Mouse (Mus musculus) bone marrow macrophage, adult 2 months (primary cell): ENCODE data around the gene Slc25a39. TPM values are rescaled to one million over a fixed set of nuclear protein-coding genes. Genes with fewer than 3 reads are reported as not detected.
A peak's percentile ranks its signal among the peaks of the same experiment; 100 is the strongest.
"Not testable (repeated sequence)": the region's sequence is repeated elsewhere in the genome, so short reads cannot be mapped to it uniquely, and the experiment has no call there.

ENCODE experiments used
- H3K27ac ChIP-seq: 2 replicates; pipeline ENCODE4 v1.5.1; 2012; ENCODE audit warnings: low read depth, low read length; ENCODE audit not compliant: insufficient read depth
- H3K4me1 ChIP-seq: 2 replicates; pipeline ENCODE4 v1.6.1; 2012; ENCODE audit warnings: low read length; ENCODE audit not compliant: control insufficient read depth, insufficient read depth
- H3K4me3 ChIP-seq: 2 replicates; pipeline ENCODE4 v1.5.1; 2012; ENCODE audit warnings: mild to moderate bottlenecking, low read length, moderate library complexity; ENCODE audit not compliant: insufficient read depth
- CTCF ChIP-seq: IDR thresholded peaks from 2 replicates; pipeline ENCODE4 v1.5.1; 2012; ENCODE audit warnings: low read depth, mild to moderate bottlenecking, low read length, moderate library complexity
- POLR2A ChIP-seq: IDR thresholded peaks from 2 replicates; pipeline ENCODE4 v1.6.1; 2012; ENCODE audit warnings: mild to moderate bottlenecking, low read depth, low read length, borderline replicate concordance
- polyA plus RNA-seq: library from polyadenylated mRNA; stranded (reverse); fragments of >200 nt; gene quantifications from 2 replicates; pipeline ENCODE4 v1.2.4, GENCODE M21; 2012; ENCODE audit not compliant: missing spikeins, insufficient read depth, insufficient read length

Gene Slc25a39
- polyA plus RNA-seq, 1 experiment, result 173 TPM

DNA sequence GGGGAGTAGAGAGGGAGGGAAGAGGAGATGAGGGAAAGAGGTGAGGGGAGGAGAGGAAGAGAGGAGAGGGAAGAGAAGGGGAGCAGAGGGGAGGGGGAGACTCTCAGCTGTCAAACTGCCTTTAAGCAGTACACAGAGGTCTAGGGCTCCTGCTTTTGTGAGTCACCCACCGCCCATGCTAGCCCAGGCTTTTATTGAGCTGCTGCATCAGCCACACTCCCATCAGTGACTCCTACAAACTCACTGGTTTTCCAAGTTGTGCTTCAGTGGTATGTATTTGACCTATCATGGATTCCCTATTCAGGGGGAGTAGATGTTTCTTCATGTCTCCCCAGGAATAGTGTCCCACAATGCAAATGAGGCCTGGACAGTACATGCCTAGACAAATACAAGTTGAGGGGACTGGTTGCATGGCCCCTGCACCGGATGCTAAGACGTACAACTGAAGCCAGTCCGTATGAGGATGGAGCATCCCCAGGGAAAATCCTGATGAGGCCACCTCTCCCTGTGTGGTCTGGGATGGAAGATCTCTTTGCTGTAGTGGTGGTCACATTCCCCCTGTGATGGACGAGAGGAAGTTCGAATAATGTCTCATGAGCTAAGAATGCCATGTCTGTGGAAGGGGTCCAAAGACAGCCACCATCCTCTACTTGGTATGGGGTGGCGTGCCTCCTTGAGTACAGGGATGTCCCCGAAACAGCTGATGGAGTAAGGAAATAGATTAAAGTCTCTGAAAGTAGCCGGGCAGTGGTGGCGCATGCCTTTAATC, 7.5 kb upstream of the Slc25a39 start:
- TF ChIP-seq CTCF, result no peak
- no peak for TF ChIP-seq POLR2A

GRCm38 (mm10) chr11:102413059-102413458, 5.3 kb upstream of the Slc25a39 start:
- H3K4me3 ChIP-seq, result no peak overlapping the region
- H3K27ac ChIP-seq, result no peak overlapping the region
- peaks cover 16% of the 10 kb centered on the region for H3K4me1 ChIP-seq
- no peak for TF ChIP-seq CTCF
- no peak for TF ChIP-seq POLR2A

More for the DNA sequence above, 7.5 kb upstream of the Slc25a39 start:
- Histone ChIP-seq H3K4me3 (no peak overlapping the region), H3K27ac (no peak overlapping the region), H3K4me1 (peaks cover 12% of the 10 kb centered on the region)

DNA sequence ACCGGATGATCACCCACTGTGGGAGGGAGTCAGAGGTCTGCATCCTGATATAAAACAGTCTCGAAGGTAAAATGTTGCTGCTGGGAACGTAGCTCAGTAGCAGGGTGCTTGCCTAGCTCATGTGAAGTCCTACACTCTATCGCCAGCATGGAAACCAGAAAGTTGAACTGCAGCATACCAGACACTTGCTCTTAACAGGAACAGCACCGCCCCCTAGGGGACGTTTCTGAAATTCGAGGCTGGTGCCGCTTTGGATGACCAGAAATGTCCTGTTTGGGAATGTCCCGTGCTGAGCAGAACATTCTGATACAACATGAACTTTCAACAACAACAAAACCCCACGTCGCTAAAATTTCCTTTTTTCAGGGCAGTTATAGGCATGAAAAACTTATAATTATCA, 4.0 kb upstream of the Slc25a39 start:
- Histone ChIP-seq H3K4me3 (no peak overlapping the region), H3K4me1 (peaks cover 16% of the 10 kb centered on the region), H3K27ac (no peak overlapping the region)
- TF ChIP-seq CTCF (peak; percentile 79), POLR2A (no peak)

- Histone ChIP-seq H3K4me1 (peaks cover 18% of the 10 kb centered on the region), H3K27ac (no peak overlapping the region), H3K4me3 (no peak overlapping the region)
- no peak for TF ChIP-seq POLR2A
- no peak for TF ChIP-seq CTCF
These were observed 3.3 kb upstream of the Slc25a39 start for GRCm38 (mm10) chr11:102411061-102411460.

DNA sequence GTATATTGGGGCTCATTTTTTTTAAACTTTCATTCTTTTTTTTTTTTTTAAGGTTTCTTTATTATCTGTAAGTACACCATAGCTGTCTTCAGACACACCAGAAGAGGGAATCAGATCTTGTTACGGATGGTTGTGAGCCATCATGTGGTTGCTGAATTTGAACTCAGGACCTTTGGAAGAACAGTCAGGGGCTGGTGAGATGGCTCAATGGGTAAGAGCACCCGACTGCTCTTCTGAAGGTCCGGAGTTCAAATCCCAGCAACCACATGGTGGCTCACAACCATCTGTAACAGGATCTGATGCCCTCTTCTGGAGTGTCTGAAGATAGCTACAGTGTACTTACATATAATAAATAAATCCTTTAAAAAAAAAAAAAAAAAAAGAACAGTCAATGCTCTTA, 2.6 kb upstream of the Slc25a39 start:
- H3K27ac ChIP-seq, H3K4me3 ChIP-seq: not testable (repeated sequence)
- peaks cover 24% of the 10 kb centered on the region for H3K4me1 ChIP-seq

DNA sequence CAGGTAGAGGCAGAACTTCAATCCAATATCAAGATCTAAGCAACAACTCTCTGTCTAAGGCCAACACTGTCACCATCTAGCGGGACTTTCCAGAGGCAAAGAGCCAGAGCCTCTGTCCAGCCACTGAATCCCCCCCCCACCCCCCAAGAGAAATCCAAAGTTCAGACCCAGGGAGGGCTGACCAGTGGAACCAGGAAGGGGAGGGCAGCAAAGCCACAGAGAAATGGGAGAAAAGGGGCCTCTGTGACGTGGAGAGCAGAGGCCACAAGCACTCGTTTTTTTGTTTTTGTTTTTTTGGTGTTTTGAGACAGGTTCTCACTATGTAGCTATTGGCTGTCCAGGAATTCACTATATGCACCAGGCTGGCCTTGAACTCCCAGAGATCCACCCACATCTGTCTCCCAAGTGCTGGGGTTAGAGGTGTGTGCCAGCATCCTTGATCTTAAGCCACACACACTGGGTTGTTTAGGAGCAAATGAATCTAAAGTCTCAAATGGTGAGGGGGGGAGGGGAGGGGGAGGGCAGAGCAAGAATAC, 2.1 kb upstream of the Slc25a39 start:
- Histone ChIP-seq H3K4me3 (no peak overlapping the region), H3K4me1 (peaks cover 25% of the 10 kb centered on the region), H3K27ac (no peak overlapping the region; the same call in 1 of the 2 replicates)
- TF ChIP-seq CTCF, result no peak
- TF ChIP-seq POLR2A, result no peak

DNA sequence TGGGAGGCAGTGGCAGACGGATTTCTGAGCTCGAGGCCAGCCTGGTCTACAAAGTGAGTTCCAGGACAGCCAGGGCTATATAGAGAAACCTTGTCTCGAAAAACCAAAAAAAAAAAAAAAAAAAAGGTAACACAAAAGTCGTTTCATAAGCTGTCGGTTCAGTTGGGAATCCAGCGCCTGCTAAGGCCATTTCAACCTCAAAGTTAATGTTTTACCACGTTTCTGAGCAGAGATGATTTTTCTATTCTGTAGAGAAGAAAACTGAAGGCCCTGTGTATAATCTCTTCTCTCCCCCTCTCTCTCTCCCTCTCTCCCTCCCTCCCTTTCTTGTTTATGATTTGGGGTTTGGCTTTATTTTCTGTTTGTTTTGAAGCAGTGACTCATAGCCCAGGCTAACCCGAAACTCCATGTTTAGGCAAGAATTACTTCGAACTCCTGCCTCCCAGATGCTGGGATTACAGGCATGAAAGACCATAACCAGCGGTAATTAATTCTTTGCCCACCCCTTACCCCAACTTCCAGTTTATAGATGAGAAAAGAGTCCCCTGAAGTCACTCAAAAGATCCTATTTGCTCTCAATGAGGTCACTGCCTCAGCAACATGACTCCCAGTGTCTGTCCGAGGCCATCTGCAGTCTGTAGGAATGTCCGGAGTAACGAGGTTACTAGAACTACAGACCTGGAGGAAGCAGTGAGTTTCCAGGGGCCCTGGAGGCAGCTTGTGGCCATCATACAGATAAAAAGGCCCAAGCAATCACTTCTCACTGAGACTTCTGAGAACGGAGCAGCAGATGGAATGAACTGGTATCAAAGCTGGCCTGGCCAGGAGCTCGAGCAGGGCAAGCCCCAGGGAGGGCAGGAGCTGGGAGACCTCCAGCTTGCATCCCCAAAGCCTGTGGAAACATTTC, 1.4 kb upstream of the Slc25a39 start:
- H3K4me1 ChIP-seq, result peaks cover 25% of the 10 kb centered on the region

GRCm38 (mm10) chr11:102408344-102408876, 664 bp upstream of the Slc25a39 start:
- Histone ChIP-seq H3K4me3 (peak overlapping the region; percentile 77), H3K4me1 (peaks cover 21% of the 10 kb centered on the region), H3K27ac (peak overlapping the region; percentile 86)
- no peak for TF ChIP-seq CTCF
- no peak for TF ChIP-seq POLR2A

More for the DNA sequence above, 1.4 kb upstream of the Slc25a39 start:
- TF ChIP-seq POLR2A (no peak), CTCF (no peak)
- Histone ChIP-seq H3K4me3 (peak overlapping the region; percentile 45), H3K27ac (peak overlapping the region; percentile 82)

DNA sequence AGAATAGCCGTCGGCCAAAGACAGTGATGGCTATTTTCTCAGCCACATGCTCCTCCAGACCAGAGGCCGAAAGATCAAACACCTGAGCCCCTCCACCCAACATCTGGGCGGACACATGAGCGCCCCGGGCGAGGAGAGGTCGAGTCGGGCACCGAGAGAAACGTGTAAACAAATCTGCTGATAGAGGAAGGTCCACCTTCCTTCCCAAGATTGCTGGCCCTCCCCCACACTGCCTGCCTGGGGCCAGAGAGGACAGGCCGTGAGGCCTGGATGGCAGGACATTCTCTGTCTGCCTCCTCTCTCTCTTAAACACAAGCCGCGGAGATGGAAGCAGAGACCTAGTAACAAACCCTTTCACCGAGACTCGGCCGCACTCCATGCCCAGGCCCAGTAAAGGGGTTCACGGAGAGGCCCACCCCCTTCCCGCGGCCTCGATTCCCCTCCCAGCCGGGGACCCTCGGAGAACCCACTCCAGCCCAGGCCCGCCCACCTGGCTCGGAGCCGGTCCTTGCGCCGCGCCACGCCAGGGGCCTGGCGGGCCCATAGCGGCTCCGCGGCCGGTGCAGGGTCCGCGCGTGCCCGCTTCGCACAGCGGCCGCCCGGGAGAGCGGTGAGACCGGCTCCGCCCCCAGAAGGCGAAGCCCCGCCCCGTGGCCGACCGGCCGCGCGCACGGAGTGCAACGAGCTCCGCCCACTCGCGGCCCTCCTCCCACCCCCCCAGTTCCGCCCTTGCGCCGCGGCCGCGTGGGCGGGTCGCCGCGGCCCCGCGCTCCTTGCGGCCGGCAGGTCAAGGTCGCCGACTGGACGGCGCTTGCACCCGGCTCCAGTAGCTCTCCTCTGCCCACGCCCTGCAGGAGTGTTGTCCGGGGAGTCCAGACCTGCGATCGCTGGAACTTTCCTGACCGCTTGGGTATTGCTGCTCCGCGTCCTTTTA, 579 bp downstream of the Slc25a39 start:
- TF ChIP-seq CTCF (no peak), POLR2A (no peak)
- H3K27ac ChIP-seq, result peak overlapping the region; percentile 86
- peaks cover 21% of the 10 kb centered on the region for H3K4me1 ChIP-seq
- peak overlapping the region; percentile 95 for H3K4me3 ChIP-seq
